Mouse (Mus musculus) lung, embryonic 16.5 days (tissue): Measurements from ENCODE around the gene Cacna1d. TPM values are rescaled to one million over a fixed set of nuclear protein-coding genes. Genes with fewer than 3 reads are reported as not detected.

ENCODE experiments used
- ATAC-seq: fragments of 200-750 bp; cut with Nextera tagmentation; 2 replicates; pipeline ENCODE4 v1.8.0; 2017; ENCODE audit warnings: low read depth, mild to moderate bottlenecking, moderate library complexity
- H3K27ac ChIP-seq: fragments of 300-500 bp; sonication (generic); 2 replicates; pipeline ENCODE4 v1.5.1; 2014; ENCODE audit warnings: mild to moderate bottlenecking, control low read depth, low read length
- H3K27me3 ChIP-seq: fragments of 300-500 bp; sonication (generic); 2 replicates; pipeline ENCODE4 v1.6.1; 2014; ENCODE audit warnings: low read depth, low read length, mixed read lengths; ENCODE audit not compliant: control insufficient read depth, insufficient read depth
- H3K36me3 ChIP-seq: fragments of 300-500 bp; sonication (generic); 2 replicates; pipeline ENCODE4 v1.6.1; 2014; ENCODE audit warnings: low read length; ENCODE audit not compliant: control insufficient read depth, insufficient read depth
- H3K4me1 ChIP-seq: fragments of 300-500 bp; sonication (generic); replicated peaks from 2 replicates; pipeline ENCODE4 v1.6.1; 2014; ENCODE audit warnings: low read length, mixed read lengths; ENCODE audit not compliant: control insufficient read depth, insufficient read depth
- H3K4me2 ChIP-seq: fragments of 300-500 bp; sonication (generic); 2 replicates; pipeline ENCODE4 v1.6.1; 2014; ENCODE audit warnings: low read depth, low read length, control low read depth
- H3K4me3 ChIP-seq: fragments of 300-500 bp; sonication (generic); 2 replicates; pipeline ENCODE4 v1.5.1; 2014; ENCODE audit warnings: mild to moderate bottlenecking, low read length, control low read depth
- H3K9ac ChIP-seq: fragments of 300-500 bp; sonication (generic); 2 replicates; pipeline ENCODE4 v1.6.1; 2014; ENCODE audit warnings: low read length, control low read depth
- H3K9me3 ChIP-seq: fragments of 300-500 bp; sonication (generic); 2 replicates; pipeline ENCODE4 v1.6.1; 2016; ENCODE audit warnings: low read length; ENCODE audit not compliant: control insufficient read depth
- WGBS: fragments of 180-500 bp; shearing (Covaris S2); extraction: QIAGEN DNeasy Blood & Tissue Kit; methylation state at CpG from one replicate; pipeline ENCODE4 v1.1.7; 2014; 5-methylcytosine and 5-hydroxymethylcytosine counted together
- polyA plus RNA-seq: library from polyadenylated mRNA; unstranded; fragments of >200 nt; fragmentation: Nextera tagmentation; extraction: Ambion mirVana; gene quantifications from 2 replicates; pipeline ENCODE4 v1.2.1, GENCODE M21; 2015

Gene Cacna1d
- polyA plus RNA-seq, 1 experiment from 2014 or later: 9.2 TPM

DNA sequence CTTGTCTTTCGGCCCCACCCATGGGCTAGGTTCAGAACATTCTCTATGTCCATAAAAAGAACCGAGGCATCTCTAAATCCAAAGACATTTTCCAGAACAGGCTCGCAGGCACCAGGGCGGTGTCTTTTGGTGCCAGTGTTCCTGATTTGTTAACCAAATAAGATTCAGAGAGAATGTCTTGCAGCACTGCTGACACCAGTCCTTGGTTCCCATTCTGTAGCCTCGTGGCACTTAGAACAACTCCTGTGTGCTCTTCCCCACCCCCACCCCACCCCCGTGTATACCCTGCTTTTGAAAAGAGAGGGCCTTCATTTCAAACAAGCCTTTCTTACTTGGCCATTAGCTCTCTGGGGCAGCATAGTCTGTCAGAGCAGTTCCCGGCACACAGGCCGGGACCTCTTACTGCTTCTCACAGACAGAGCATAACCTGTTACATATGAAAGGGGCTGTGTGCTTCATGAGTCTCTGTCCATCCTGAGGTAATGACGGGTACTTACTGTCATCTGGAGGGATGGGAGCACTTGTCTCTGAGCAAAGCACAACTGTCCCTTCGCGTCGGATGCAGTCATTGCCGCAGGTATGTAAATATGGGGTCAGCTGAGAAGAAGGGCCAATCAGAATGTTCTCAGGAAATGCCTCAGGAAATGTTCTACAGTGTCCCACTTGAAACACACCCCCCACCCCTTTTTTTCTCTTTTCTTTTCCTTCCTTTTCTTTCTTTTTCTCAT is 492.3 kb downstream of the Cacna1d start:
- Histone ChIP-seq H3K9ac (no peak overlapping the region), H3K4me1 (0 out of 2 replicates have a peak, but pooled peaks cover 2% of the 10 kb centered on the region), H3K4me3 (no peak overlapping the region), H3K27me3 (no peaks in the 10 kb centered on the region), H3K4me2 (no peak overlapping the region), H3K27ac (no peak overlapping the region), H3K36me3 (peaks cover 22% of the 10 kb centered on the region), H3K9me3 (no peaks in the 10 kb centered on the region)
- no peak for ATAC-seq
- WGBS: 76% methylated on average over 13 of the region's 13 CpGs

DNA sequence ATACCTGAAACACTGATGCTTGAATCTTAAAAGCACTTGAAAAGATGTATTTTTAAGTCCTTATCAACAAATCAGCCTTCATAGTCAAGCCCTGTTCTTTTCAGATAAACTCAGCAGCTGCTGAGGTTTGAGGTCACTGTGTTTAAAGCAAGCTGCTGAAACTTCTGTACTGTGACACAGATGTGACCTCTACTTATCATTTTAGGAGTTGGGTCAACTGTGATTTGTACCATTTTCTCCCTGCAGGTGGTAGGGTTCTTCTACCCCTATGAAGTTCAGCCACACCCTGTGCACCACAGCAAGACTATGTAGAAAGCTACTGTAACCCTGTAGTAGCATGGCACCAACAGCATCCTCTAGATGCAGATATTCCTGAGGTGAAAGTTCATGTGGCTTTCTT is 493.9 kb downstream of the Cacna1d start:
- Histone ChIP-seq H3K9me3 (no peaks in the 10 kb centered on the region), H3K27ac (no peak overlapping the region), H3K36me3 (peaks cover 32% of the 10 kb centered on the region), H3K9ac (no peak overlapping the region), H3K4me2 (no peak overlapping the region), H3K4me1 (0 out of 2 replicates have a peak, but pooled peaks cover 2% of the 10 kb centered on the region), H3K4me3 (no peak overlapping the region), H3K27me3 (no peaks in the 10 kb centered on the region)
- ATAC-seq: no peak

- Histone ChIP-seq H3K27ac (no peak overlapping the region), H3K9me3 (no peaks in the 10 kb centered on the region), H3K4me1 (0 out of 2 replicates have a peak, but pooled peaks cover 2% of the 10 kb centered on the region), H3K36me3 (peaks cover 39% of the 10 kb centered on the region), H3K9ac (no peak overlapping the region), H3K4me2 (no peak overlapping the region), H3K4me3 (no peak overlapping the region), H3K27me3 (no peaks in the 10 kb centered on the region)
- no peak for ATAC-seq
- 76% methylated on average over 11 of the region's 11 CpGs for WGBS
These were observed 495.1 kb downstream of the Cacna1d start for GRCm38 (mm10) chr14:29996000-29996751.

DNA sequence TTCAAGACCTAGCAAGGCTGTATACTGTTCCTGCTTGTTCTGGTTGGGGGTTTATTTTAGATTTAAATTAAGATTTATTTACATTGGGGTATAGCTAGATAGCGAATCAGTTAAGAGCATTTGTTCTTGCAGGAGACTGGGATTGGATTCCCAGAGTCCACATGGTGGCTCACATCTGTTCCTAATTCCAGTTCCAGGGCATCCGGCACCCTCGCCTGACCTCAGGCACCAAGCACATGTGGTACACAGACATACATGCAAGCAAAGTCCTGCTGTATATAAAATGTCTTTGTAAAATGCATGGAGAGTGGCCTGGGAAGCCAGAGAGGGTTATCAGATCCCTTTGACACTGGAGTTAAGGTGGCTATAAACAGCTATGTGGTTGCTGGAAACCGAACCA is 496.3 kb downstream of the Cacna1d start:
- Histone ChIP-seq H3K36me3 (peaks cover 50% of the 10 kb centered on the region), H3K4me2 (no peak overlapping the region), H3K27me3 (no peaks in the 10 kb centered on the region), H3K9ac (no peak overlapping the region), H3K4me1 (0 out of 2 replicates have a peak, but pooled peaks cover 2% of the 10 kb centered on the region), H3K27ac (no peak overlapping the region), H3K9me3 (no peaks in the 10 kb centered on the region), H3K4me3 (no peak overlapping the region)
- 88% methylated on average over 4 of the region's 4 CpGs for WGBS
- ATAC-seq: no peak

Other genes starting within 250 kb of the Cacna1d start
- 24.8 and 25.5 TPM in 2 replicates for gene Dcp1a, start 11.9 kb downstream of the Cacna1d start, polyA plus RNA-seq
- gene Tkt, start 56.9 kb upstream of the Cacna1d start, polyA plus RNA-seq: 244 and 251 TPM in 2 replicates
- gene Prkcd, start 134.8 kb upstream of the Cacna1d start, polyA plus RNA-seq: 53.4 and 55.4 TPM in 2 replicates
- 17.6 and 18.1 TPM in 2 replicates for gene Rft1, start 162.9 kb upstream of the Cacna1d start, polyA plus RNA-seq
- 10.6 and 11.6 TPM in 2 replicates for gene Sfmbt1, start 223.4 kb upstream of the Cacna1d start, polyA plus RNA-seq